Mouse (Mus musculus) kidney, adult 2 months (tissue): ENCODE measurements around the gene Commd9. TPM values are rescaled to one million over a fixed set of nuclear protein-coding genes. Genes with fewer than 3 reads are reported as not detected.

Source experiments
- DNase-seq: peaks from one replicate; pipeline ENCODE4 v3.0.0; 2021
- H3K27ac ChIP-seq: fragments of 200-500 bp; 2 replicates; pipeline ENCODE4 v1.5.1; 2012; ENCODE audit warnings: low read depth, low read length, control low read depth, inconsistent platforms; ENCODE audit not compliant: insufficient read depth
- H3K27me3 ChIP-seq: fragments of 200-500 bp; replicated peaks from 2 replicates; pipeline ENCODE4 v1.6.1; 2012; ENCODE audit warnings: mild to moderate bottlenecking, moderate library complexity, low read length, inconsistent platforms; ENCODE audit not compliant: control insufficient read depth, insufficient read depth
- H3K36me3 ChIP-seq: fragments of 200-500 bp; 2 replicates; pipeline ENCODE4 v1.6.1; 2012; ENCODE audit warnings: mild to moderate bottlenecking, moderate library complexity, low read length, inconsistent platforms; ENCODE audit not compliant: control insufficient read depth, insufficient read depth
- H3K4me1 ChIP-seq: fragments of 200-500 bp; 2 replicates; pipeline ENCODE4 v1.6.1; 2011; ENCODE audit warnings: low read length; ENCODE audit not compliant: control insufficient read depth, insufficient read depth
- H3K4me3 ChIP-seq: fragments of 200-500 bp; 2 replicates; pipeline ENCODE4 v1.5.1; 2011; ENCODE audit warnings: mild to moderate bottlenecking, low read depth, low read length, control low read depth; ENCODE audit not compliant: insufficient read depth
- CTCF ChIP-seq: fragments of 200-500 bp; conservative IDR thresholded peaks from 2 replicates; pipeline ENCODE4 v1.5.1; 2011; ENCODE audit warnings: low read depth, mild to moderate bottlenecking, control low read depth, low read length, moderate library complexity, mixed read lengths; ENCODE audit not compliant: insufficient read depth, insufficient read length
- POLR2A ChIP-seq: fragments of 200-500 bp; IDR thresholded peaks from one replicate; pipeline ENCODE4 v1.6.1; 2011; ENCODE audit warnings: low read depth, low read length, control low read depth
- WGBS: fragments of 180-500 bp; shearing (Covaris S2); methylation state at CpG from one replicate; pipeline ENCODE4 v1.1.7; 2018; 5-methylcytosine and 5-hydroxymethylcytosine counted together
- polyA plus RNA-seq: library from polyadenylated mRNA; depleted of rRNA; stranded (reverse); fragments of >200 nt; gene quantifications from 2 replicates; pipeline ENCODE4 v1.2.3, GENCODE M21; 2012

Gene Commd9
- polyA plus RNA-seq, 1 experiment = 115 TPM

- Histone ChIP-seq H3K4me3 (peak overlapping the region; percentile 48), H3K36me3 (no peaks in the 10 kb centered on the region), H3K4me1 (0 out of 2 replicates have a peak, but pooled peaks cover 3% of the 10 kb centered on the region), H3K27me3 (no peaks in the 10 kb centered on the region), H3K27ac (no peak overlapping the region)
- TF ChIP-seq POLR2A = no peak
- TF ChIP-seq CTCF = peak; percentile 48
- 13% methylated on average over 14 of the region's 14 CpGs for WGBS
- peak; percentile 67 for DNase-seq
These were observed 14.9 kb upstream of the Commd9 start for GRCm38 (mm10) chr2:101871179-101871578.

- Histone ChIP-seq H3K36me3 (no peaks in the 10 kb centered on the region), H3K4me3 (no peak overlapping the region), H3K27ac (no peak overlapping the region), H3K4me1 (no peaks in the 10 kb centered on the region), H3K27me3 (no peaks in the 10 kb centered on the region)
- no peak for TF ChIP-seq CTCF
- 85% methylated on average over 9 of the region's 9 CpGs for WGBS
- no peak for DNase-seq
These were observed 4.4 kb upstream of the Commd9 start for GRCm38 (mm10) chr2:101881471-101882162.

- no peak within 1 kb of the TSS for H3K27ac ChIP-seq
- no peaks in the 10 kb centered on the region for H3K36me3 ChIP-seq
- no peak for DNase-seq
- TF ChIP-seq POLR2A (no peak), CTCF (no peak)
- H3K4me3 ChIP-seq = no peak within 1 kb of the TSS
- WGBS = 44% methylated on average over 3 of the region's 3 CpGs
- peaks cover 5% of the 10 kb centered on the region; the same call in 1 of the 2 replicates for H3K4me1 ChIP-seq
- H3K27me3 ChIP-seq = no peaks in the 10 kb centered on the region
These were observed 3.0 kb upstream of the Commd9 start, which contains the start of gene Prr5l for GRCm38 (mm10) chr2:101882998-101883397. Prr5l (minus strand) TSS chr2:101883027.

DNA sequence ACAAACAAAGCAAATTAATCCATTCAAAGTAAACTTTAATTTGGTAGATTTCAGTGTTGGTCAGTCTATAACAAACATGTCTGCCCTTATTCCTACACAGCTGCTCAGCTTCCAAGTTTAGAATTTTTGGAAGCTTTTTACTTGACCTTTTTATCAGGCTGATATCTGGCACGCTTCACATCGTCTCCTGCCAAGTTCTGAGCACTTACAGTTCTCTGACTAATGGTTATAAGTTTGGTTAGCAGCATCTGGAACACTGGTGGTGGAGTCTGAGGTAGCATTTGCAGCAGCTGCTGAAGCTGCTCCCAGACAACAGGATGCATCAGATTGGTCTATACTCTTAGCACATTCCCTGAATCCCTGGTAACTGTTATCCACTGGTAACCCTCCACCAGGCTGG, 1.8 kb upstream of the Commd9 start:
- Histone ChIP-seq H3K27ac (no peak overlapping the region), H3K4me1 (peaks cover 5% of the 10 kb centered on the region; the same call in 1 of the 2 replicates), H3K27me3 (no peaks in the 10 kb centered on the region), H3K4me3 (no peak overlapping the region), H3K36me3 (no peaks in the 10 kb centered on the region)
- peak; percentile 27 for DNase-seq
- no peak for TF ChIP-seq CTCF
- no peak for TF ChIP-seq POLR2A
- 61% methylated on average over 2 of the region's 2 CpGs for WGBS

GRCm38 (mm10) chr2:101888886-101889285, 2.8 kb downstream of the Commd9 start:
- H3K4me3 ChIP-seq = no peak overlapping the region
- no peaks in the 10 kb centered on the region for H3K27me3 ChIP-seq
- no peak overlapping the region for H3K27ac ChIP-seq
- DNase-seq = no peak
- H3K4me1 ChIP-seq = peaks cover 5% of the 10 kb centered on the region; the same call in 1 of the 2 replicates
- no peaks in the 10 kb centered on the region for H3K36me3 ChIP-seq
- WGBS = 75% methylated on average over 8 of the region's 8 CpGs
- no peak for TF ChIP-seq POLR2A
- no peak for TF ChIP-seq CTCF

GRCm38 (mm10) chr2:101891143-101891542, 5.1 kb downstream of the Commd9 start:
- TF ChIP-seq POLR2A = no peak
- TF ChIP-seq CTCF = no peak
- Histone ChIP-seq H3K4me1 (peaks cover 8% of the 10 kb centered on the region; the same call in 1 of the 2 replicates), H3K27ac (no peak overlapping the region), H3K27me3 (no peaks in the 10 kb centered on the region), H3K4me3 (no peak overlapping the region), H3K36me3 (no peaks in the 10 kb centered on the region)
- WGBS = 36% methylated on average over 7 of the region's 7 CpGs
- DNase-seq = no peak

GRCm38 (mm10) chr2:101894126-101894525, 8.1 kb downstream of the Commd9 start:
- Histone ChIP-seq H3K36me3 (peaks cover 1% of the 10 kb centered on the region; the same call in 1 of the 2 replicates), H3K27ac (no peak overlapping the region), H3K4me3 (no peak overlapping the region), H3K27me3 (no peaks in the 10 kb centered on the region), H3K4me1 (0 out of 2 replicates have a peak, but pooled peaks cover 3% of the 10 kb centered on the region)
- WGBS = 68% methylated on average over 3 of the region's 3 CpGs
- no peak for TF ChIP-seq CTCF
- DNase-seq = peak; percentile 62
